Mouse (Mus musculus) ovary, adult 18-20 months (tissue): ENCODE measurements around the gene Gprin3.
"Not testable (repeated sequence)": the region's sequence is repeated elsewhere in the genome, so short reads cannot be mapped to it uniquely, and the experiment has no call there.

Experiments used
- DNase-seq: peaks from one replicate; pipeline ENCODE4 v3.0.0; 2022; ENCODE audit warnings: low spot score, mixed read lengths

Gprin3 gene

DNA sequence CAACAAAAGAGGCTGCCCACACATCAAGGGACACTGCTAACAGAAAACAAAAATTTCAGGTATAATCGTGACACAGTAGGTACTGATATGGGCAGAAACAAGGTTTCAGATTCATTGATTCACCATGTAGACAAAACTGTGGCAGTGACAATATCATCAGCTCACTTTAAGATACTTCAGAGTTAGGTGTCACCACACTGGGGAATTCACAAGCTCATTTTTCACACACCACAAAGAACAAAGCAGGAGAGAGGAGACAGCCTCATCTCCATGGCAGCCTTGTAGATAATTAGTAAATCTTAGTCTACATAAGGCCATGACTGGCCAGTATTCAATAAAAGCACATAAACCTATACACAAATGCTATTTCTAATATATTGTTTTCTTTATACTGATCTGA lies 77.4 kb downstream of the Gprin3 start:
- no peak for DNase-seq

DNA sequence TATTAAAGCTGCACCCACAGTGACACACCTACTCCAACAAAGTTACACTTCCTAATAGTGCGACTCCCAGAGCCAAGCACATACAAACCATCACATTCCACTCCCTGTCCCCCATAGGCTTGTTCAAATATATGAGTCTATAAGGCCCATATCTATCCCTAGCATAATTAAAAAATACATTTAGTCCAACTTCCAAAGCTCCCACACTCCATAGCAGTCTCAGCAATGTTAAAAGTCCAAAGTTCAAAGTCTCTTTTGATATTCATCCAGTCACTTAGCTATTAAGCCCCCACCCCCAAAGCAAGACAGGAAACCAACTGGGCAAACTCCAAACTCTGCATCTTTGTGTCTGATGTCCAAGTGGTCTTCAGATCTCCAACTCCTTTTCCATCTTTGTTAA lies 84.9 kb downstream of the Gprin3 start:
- DNase-seq, result no peak

DNA sequence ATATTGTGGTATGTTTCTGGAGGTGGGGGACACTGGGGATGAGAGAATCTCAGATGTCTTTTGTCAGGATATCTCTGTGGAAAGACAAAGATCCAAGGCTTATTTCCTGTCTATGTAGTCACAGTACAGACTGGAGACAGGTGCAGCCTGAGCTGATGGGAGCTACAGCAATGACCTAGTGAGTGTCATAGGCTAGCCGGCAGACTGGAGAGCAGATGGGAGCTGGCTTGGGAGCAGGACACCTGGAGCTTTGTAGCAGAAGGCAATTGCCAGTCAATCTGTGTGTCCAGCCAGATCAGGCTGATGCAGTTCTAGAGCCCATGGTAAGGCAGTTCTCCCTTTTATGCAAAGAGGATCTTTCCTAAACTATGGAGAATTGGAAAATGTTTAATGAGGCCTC lies 97.8 kb downstream of the Gprin3 start:
- no peak for DNase-seq

DNA sequence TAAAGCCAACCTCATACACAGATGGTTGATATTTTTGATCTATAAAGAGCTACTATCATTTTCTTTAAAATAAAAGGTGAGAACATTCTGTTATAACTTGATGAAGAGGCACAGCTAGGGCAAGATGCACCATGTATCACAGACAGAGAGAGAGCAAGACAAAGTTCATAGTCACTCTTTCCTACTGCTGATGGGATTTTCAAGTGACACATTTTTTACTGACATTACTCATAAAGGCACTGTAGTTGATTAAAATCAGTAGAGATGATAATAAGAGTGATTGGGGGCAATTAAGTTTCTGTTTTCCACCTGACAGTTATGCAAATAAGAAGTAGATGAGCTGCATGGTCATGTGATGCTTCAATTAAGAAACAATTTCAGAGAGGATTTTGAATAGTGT lies 110.2 kb downstream of the Gprin3 start:
- DNase-seq, result no peak

DNA sequence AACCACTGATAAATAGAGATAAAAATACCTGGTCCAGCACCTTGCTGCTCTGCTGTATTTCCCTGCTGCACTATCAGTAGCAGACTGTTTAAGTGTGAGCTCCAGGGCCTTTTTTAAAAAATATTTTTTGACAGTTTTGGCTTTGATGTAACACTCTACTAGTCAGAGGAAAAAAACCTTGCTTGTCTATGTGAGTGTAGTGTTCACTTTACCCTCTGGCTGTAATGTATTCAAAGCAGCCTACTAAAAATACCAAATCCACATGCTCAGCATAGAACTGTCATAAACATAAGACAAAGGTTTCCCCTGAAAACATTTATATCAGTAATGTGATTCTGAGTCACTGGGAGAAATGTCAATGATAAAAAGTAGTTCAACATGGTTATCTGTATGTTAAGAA lies 111.0 kb downstream of the Gprin3 start:
- no peak for DNase-seq

DNA sequence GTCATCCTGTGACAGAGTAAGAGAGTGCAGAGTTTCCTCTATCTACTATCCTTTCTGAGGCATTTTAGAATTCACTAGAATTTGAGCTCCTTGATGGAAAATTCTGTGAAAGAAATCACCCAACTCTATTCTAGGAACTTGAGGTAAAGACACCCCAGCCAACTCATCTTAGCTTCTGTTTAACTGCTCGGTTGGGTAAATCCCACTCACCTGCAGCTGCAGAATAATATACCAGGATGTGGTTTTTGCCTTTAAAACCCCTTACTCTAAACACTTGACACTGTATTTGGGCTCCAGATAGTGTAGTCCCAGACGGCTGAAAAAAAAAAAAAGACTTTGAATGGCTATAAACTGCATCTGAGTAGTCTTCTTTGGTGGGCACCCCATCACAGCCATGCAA lies 112.9 kb downstream of the Gprin3 start:
- no peak for DNase-seq

DNA sequence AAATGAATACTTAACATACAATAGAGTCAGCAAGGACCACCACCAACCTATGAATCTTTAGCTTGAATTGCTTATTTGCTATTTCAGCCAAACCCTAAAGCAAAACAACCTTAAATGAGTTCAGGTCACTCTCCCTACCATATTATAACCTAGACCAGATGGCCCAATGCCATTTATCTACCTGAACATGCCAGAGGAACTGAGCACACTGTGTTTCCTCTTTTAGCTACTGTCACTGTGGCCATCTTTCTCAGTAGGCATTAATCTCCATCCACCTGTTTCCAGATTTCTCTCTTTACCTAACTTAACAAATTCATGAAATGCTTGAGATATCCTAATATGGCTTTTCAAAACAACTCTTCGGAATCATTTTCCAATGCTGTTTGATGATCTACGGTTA lies 114.9 kb downstream of the Gprin3 start:
- DNase-seq, result no peak

DNA sequence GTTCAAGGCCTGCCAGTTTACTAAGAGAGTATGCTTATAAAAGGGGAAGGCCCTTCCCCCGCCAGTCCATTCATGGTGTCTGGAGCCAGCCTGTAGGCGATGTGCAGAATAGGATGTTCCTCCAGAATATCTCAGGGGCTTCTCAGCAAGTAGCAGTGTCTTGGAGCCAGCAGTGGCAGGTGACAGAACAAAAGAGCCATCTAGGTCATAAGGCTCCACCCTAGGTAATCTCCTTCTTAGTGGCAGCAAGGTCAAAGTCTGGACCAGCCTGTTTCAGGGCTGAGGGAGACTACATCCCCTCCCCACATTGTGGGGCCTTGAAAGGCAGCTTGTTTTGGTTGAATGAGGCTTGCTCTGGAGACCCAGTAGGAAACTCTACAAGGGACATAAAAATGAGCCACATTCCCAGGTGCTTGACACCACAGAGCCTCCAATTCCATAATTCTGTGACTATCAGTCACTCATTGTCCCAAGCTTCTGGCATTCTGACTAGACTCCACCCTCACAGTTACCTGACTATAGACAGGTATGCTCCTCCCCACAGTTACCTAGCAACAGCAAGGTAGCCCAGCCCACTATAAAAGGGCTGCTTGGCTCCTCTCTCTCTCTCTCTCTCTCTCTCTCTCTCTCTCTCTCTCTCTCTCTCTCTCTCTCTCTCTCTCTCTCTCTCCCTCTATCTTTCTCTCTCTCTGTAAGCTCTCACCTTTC lies 121.7 kb downstream of the Gprin3 start:
- not testable (repeated sequence) for DNase-seq

DNA sequence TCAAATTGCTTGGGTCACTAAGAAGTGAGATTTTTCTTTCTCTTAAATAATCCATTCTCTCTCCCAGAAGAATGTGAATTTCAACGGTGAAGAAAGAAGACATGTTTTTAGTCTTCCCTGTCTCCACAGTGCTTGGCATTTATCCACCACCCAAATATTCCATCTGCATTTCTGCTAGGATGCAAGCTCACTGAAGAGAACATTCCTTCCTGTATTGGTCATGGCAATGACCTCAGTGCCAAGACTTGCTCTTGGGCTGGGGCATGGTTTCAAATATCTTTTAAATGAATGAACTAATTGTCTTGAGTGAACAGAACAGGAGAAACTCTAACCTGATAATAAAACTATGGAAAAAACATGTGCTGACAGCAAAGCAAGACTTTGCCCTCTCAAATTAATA lies 123.1 kb downstream of the Gprin3 start:
- no peak for DNase-seq
